Mouse (Mus musculus) myocyte (in vitro differentiated cells): ENCODE measurements around the gene Cnmd.

Experiments
- CEBPB ChIP-seq: IDR thresholded peaks from 2 replicates; pipeline ENCODE4 v1.6.1; 2011; ENCODE audit warnings: mild to moderate bottlenecking, moderate library complexity; ENCODE audit not compliant: poor library complexity, insufficient read depth, severe bottlenecking
- E2F4 ChIP-seq: IDR thresholded peaks from one replicate; pipeline ENCODE4 v1.6.1; 2011; ENCODE audit warnings: mild to moderate bottlenecking, control low read depth, moderate library complexity; ENCODE audit not compliant: insufficient read depth
- MAX ChIP-seq: IDR thresholded peaks from one replicate; pipeline ENCODE4 v1.6.1; 2011; ENCODE audit warnings: low read depth, mild to moderate bottlenecking, control low read depth
- MYOD1 ChIP-seq, 3 experiments: IDR thresholded peaks; one replicate each; pipeline ENCODE4 v1.6.1; 2011; ENCODE audit warnings: control low read depth in 2 of 3, low read depth in 2 of 3, mild to moderate bottlenecking in 2 of 3, moderate library complexity in 1 of 3; ENCODE audit not compliant: insufficient read length in 2 of 3, control insufficient read depth in 1 of 3
- MYOG ChIP-seq, 3 experiments: IDR thresholded peaks; one replicate each; pipeline ENCODE4 v1.6.1; 2011; ENCODE audit warnings: control low read depth in 2 of 3, low read depth in 2 of 3, mild to moderate bottlenecking in 2 of 3; ENCODE audit not compliant: insufficient read length in 2 of 3, control insufficient read depth in 1 of 3, insufficient read depth in 1 of 3
- POLR2A ChIP-seq: IDR thresholded peaks from one replicate; pipeline ENCODE4 v1.6.1; 2011; ENCODE audit warnings: low read depth, mild to moderate bottlenecking, control low read depth, moderate library complexity; ENCODE audit not compliant: insufficient read length
- POLR2AphosphoS2 ChIP-seq: IDR thresholded peaks from one replicate; pipeline ENCODE4 v1.6.1; 2011; ENCODE audit warnings: low read depth, control low read depth; ENCODE audit not compliant: insufficient read length
- REST ChIP-seq: IDR thresholded peaks from one replicate; pipeline ENCODE4 v1.6.1; 2011; ENCODE audit warnings: mild to moderate bottlenecking, control low read depth, moderate library complexity; ENCODE audit not compliant: insufficient read depth, insufficient read length
- TCF12 ChIP-seq: IDR thresholded peaks from one replicate; pipeline ENCODE4 v1.6.1; 2011; ENCODE audit warnings: mild to moderate bottlenecking, control low read depth; ENCODE audit not compliant: poor library complexity, insufficient read depth, severe bottlenecking
- TCF3 ChIP-seq: IDR thresholded peaks from one replicate; pipeline ENCODE4 v1.6.1; 2011; ENCODE audit warnings: low read depth, control low read depth; ENCODE audit not compliant: insufficient read length
- USF1 ChIP-seq: IDR thresholded peaks from one replicate; pipeline ENCODE4 v1.6.1; 2011; ENCODE audit warnings: low read depth, mild to moderate bottlenecking, control low read depth, moderate library complexity

DNA sequence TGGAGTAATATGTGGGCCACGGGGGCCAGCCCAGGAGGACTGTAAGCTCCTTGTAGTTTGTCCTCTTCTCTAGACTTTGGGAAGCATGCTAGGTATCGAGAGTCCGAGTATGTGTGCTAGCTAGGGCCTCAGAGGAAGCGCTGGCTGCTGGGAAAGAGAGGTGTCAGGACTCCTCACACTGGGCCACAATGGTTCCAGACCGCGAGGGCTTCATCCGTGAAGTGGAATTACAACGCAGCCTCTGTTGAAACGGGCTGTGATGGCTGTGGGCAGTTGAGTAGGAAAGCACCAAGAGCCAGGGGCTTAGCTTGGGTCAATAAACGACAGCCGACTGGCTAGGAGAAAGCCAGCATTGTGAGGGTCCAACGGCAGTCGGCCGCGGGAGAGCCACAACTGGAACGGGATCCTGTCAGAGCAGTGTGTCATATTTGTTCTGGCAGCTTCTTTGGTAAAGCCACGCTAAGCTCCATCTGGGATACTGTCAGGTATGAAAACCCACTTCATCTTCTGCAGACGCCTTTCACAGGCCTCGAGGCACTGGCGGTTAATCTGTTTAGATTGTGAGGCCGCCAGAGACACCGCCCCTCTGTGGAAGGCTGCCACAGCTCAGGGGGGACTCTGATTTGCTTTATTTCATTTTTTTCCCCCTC, 41.7 kb upstream of the Cnmd start:
- no peak for TF ChIP-seq POLR2A
- no peak for TF ChIP-seq MAX
- TF ChIP-seq POLR2AphosphoS2, result no peak
- TF ChIP-seq USF1, result no peak
- TF ChIP-seq CEBPB, result no peak
- no peak for TF ChIP-seq MYOG (IDR thresholded peaks at IDR 0.05; ENCODE audit: control insufficient read depth in 1 of 3, insufficient read depth in 1 of 3, insufficient read length in 2 of 3, low read depth in 2 of 3)
- no peak for TF ChIP-seq MYOD1 (IDR thresholded peaks at IDR 0.05; ENCODE audit: control insufficient read depth in 1 of 3, insufficient read length in 2 of 3, low read depth in 2 of 3)
- no peak for TF ChIP-seq TCF12
- no peak for TF ChIP-seq E2F4
- no peak for TF ChIP-seq REST
- no peak for TF ChIP-seq TCF3
